Mouse (Mus musculus): Measurements from ENCODE around the gene Zswim8. TPM values are rescaled to one million over a fixed set of nuclear protein-coding genes. Genes with fewer than 3 reads are reported as not detected.

The Zswim8 gene
- total and polyA plus RNA-seq, 3 experiments: 16.5 to 35.5 TPM; not detected in 1

DNA sequence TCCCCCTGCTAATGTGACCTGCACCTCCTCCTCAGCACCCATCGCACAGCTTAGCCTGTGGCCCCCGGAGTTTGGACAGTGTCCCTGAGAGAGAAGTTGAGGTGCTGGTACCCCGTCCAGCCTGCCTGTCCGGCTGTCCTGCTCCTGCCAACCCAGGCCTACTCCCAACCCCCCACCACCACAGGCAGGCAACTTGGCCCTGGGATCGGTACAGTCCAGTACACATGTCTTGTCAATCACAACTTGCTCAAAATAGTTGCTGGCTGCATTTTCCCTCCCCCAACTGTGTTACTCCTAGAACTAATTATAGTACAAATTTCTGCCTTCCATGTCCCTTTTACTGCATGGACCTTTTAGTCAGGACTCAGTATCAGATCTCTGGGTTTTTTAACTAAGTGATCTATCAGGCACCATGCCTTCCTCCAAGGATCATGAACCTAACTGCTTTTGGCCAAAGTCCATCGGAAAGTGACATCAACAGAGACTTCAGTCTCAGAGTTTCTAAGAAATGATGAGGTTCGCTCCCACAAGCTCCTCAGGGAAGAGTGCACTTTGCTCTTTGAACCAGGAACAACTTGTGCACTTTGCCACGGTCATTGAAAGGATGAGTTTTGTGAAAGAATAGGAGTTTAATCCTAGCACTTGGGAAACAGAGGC lies 39.1 kb upstream of the Zswim8 start, which contains the start of gene Synpo2l:
TSS of gene Synpo2l (minus strand) at position 201 of the 657 bp plus-strand sequence.
- Histone ChIP-seq H3K27me3 (ENCODE audit: control insufficient read depth in 1 of 2, insufficient read depth in 2 of 2, low read length in 2 of 2) (peaks cover 0 to 13% of the 10 kb centered on the region in 2 experiments; a peak in 1 of 4 replicates), H3K9me3 (replicated peaks; ENCODE audit: insufficient read depth, low read length) (no peaks in the 10 kb centered on the region), H3K27ac (ENCODE audit: control insufficient read depth, low read depth, low read length) (no peak within 1 kb of the TSS), H3K79me2 (ENCODE audit: control insufficient read depth, insufficient read depth, low read length, poor library complexity) (no peaks in the 10 kb centered on the region; the same call in 1 of the 2 replicates), H3K4me3 (ENCODE audit: control insufficient read depth in 1 of 2, insufficient read depth in 1 of 2, low read depth in 2 of 2, low read length in 2 of 2) (no peak within 1 kb of the TSS), H3K9ac (ENCODE audit: control insufficient read depth, low read depth, low read length, poor library complexity, severe bottlenecking) (no peak within 1 kb of the TSS), H3K36me3 (ENCODE audit: control insufficient read depth in 1 of 2, insufficient read depth in 2 of 2, low read length in 2 of 2) (peaks cover 0 to 3% of the 10 kb centered on the region in 2 experiments; a peak in 2 of 4 replicates), H3K4me1 (ENCODE audit: control insufficient read depth in 1 of 2, insufficient read depth in 2 of 2, low read length in 2 of 2) (peaks cover 1 to 2% of the 10 kb centered on the region in 2 experiments; a peak in 2 of 4 replicates)
- no peak for TF ChIP-seq MYB (IDR thresholded peaks at IDR 0.05; ENCODE audit: low read depth, low read length)
- TF ChIP-seq BHLHE40 (IDR thresholded peaks at IDR 0.05; ENCODE audit: borderline replicate concordance, low read depth, low read length): no peak
- no peak for TF ChIP-seq KAT2A (conservative IDR thresholded peaks at IDR 0.05; ENCODE audit: low read depth, low read length)
- TF ChIP-seq ELF1 (IDR thresholded peaks at IDR 0.05; ENCODE audit: low read depth, low read length): no peak
- TF ChIP-seq MAFK (IDR thresholded peaks at IDR 0.05; ENCODE audit: borderline replicate concordance, low read depth, low read length): no peak
- TF ChIP-seq RCOR1 (IDR thresholded peaks at IDR 0.05; ENCODE audit: low read depth, low read length): no peak
- no peak for TF ChIP-seq USF1 (IDR thresholded peaks at IDR 0.05; ENCODE audit: low read depth, low read length)
- TF ChIP-seq MAX (IDR thresholded peaks at IDR 0.05; ENCODE audit: low read length): no peak
- no peak for TF ChIP-seq ZKSCAN1 (IDR thresholded peaks at IDR 0.05; ENCODE audit: low read depth, low read length)
- no peak for TF ChIP-seq CTCF (IDR thresholded peaks at IDR 0.05 in 2 of 3, conservative IDR thresholded peaks at IDR 0.05 in 1 of 3; ENCODE audit: control insufficient read depth in 1 of 3, insufficient read depth in 1 of 3, low read depth in 2 of 3, low read length in 3 of 3, poor library complexity in 1 of 3, severe bottlenecking in 1 of 3)
- no peak for TF ChIP-seq MYC (IDR thresholded peaks at IDR 0.05; ENCODE audit: low read depth, low read length)
- no peak for TF ChIP-seq GATA1 (IDR thresholded peaks at IDR 0.05; ENCODE audit: low read depth, low read length)
- no peak for TF ChIP-seq TCF12 (IDR thresholded peaks at IDR 0.05; ENCODE audit: low read depth, low read length)
- no peak for TF ChIP-seq NELFE (IDR thresholded peaks at IDR 0.05; ENCODE audit: low read depth, low read length)
- no peak for TF ChIP-seq MAZ (IDR thresholded peaks at IDR 0.05; ENCODE audit: low read depth, low read length)
- TF ChIP-seq GABPA (IDR thresholded peaks at IDR 0.05; ENCODE audit: low read depth, low read length): no peak
- DNase-seq (ENCODE audit: low read depth, low spot score): no peak

DNA sequence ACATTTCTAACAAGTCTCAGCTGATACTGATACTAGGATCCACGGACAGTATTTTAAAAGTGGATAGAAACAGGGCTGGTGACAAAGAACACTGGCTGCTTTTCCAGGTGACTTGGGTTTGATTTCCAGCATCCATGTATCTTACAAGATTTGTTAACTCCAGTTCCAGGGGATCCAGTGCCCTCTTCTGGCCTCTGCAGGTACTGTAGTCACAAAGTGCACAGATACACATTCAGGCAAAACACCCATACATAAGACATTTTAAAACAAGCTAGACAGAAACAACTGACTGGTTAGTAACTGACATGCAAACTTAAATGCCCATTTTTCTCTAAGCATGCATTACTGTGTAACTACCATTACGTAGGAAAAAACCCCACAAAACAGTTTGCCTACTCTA lies 34.4 kb upstream of the Zswim8 start:
- DNase-seq (ENCODE audit: low read depth, low spot score): peak; percentile 88
- peak overlapping the region; percentile 59 for H3K27ac ChIP-seq (ENCODE audit: control insufficient read depth, low read depth, low read length)
- H3K4me1 ChIP-seq (ENCODE audit: control insufficient read depth in 1 of 2, insufficient read depth in 2 of 2, low read length in 2 of 2): peaks cover 8 to 11% of the 10 kb centered on the region in 2 experiments
- peaks cover 17% of the 10 kb centered on the region for H3K79me2 ChIP-seq (ENCODE audit: control insufficient read depth, insufficient read depth, low read length, poor library complexity)
- peak overlapping the region in 1 of 2 experiments; percentile 54; a peak in 1 of 4 replicates for H3K4me3 ChIP-seq (ENCODE audit: control insufficient read depth in 1 of 2, insufficient read depth in 1 of 2, low read depth in 2 of 2, low read length in 2 of 2)
- H3K27me3 ChIP-seq (ENCODE audit: control insufficient read depth in 1 of 2, insufficient read depth in 2 of 2, low read length in 2 of 2): no peaks in the 10 kb centered on the region
- H3K9me3 ChIP-seq (replicated peaks; ENCODE audit: insufficient read depth, low read length): no peaks in the 10 kb centered on the region
- peak overlapping the region; percentile 77 for H3K9ac ChIP-seq (ENCODE audit: control insufficient read depth, low read depth, low read length, poor library complexity, severe bottlenecking)
- H3K36me3 ChIP-seq (ENCODE audit: control insufficient read depth in 1 of 2, insufficient read depth in 2 of 2, low read length in 2 of 2): peaks cover 12 to 19% of the 10 kb centered on the region in 2 experiments
- no peak for TF ChIP-seq TCF12 (IDR thresholded peaks at IDR 0.05; ENCODE audit: low read depth, low read length)
- 0 out of 2 replicates have a peak, but pooled peaks have one; percentile 19 for TF ChIP-seq MYB (IDR thresholded peaks at IDR 0.05; ENCODE audit: low read depth, low read length)
- peak; percentile 57 to 75 (median 74) for TF ChIP-seq CTCF (IDR thresholded peaks at IDR 0.05 in 2 of 3, conservative IDR thresholded peaks at IDR 0.05 in 1 of 3; ENCODE audit: control insufficient read depth in 1 of 3, insufficient read depth in 1 of 3, low read depth in 2 of 3, low read length in 3 of 3, poor library complexity in 1 of 3, severe bottlenecking in 1 of 3)
- 0 out of 2 replicates have a peak, but pooled peaks have one; percentile 12 for TF ChIP-seq ELF1 (IDR thresholded peaks at IDR 0.05; ENCODE audit: low read depth, low read length)
- TF ChIP-seq HCFC1 (IDR thresholded peaks at IDR 0.05; ENCODE audit: low read depth, low read length): 0 out of 2 replicates have a peak, but pooled peaks have one; percentile 35
- no peak for TF ChIP-seq UBTF (IDR thresholded peaks at IDR 0.05; ENCODE audit: borderline replicate concordance, insufficient read depth, low read depth, low read length)
- TF ChIP-seq SIN3A (IDR thresholded peaks at IDR 0.05; ENCODE audit: low read length): peak; percentile 46; the same call in 1 of the 2 replicates
- TF ChIP-seq POLR2A (IDR thresholded peaks at IDR 0.05; ENCODE audit: control insufficient read depth in 1 of 2, insufficient read depth in 1 of 2, low read depth in 1 of 2, low read length in 2 of 2, poor library complexity in 1 of 2): no peak
- TF ChIP-seq NELFE (IDR thresholded peaks at IDR 0.05; ENCODE audit: low read depth, low read length): no peak
- TF ChIP-seq MEF2A (IDR thresholded peaks at IDR 0.05; ENCODE audit: extremely low read depth, insufficient replicate concordance, low read depth, low read length, poor library complexity, severe bottlenecking): no peak
- TF ChIP-seq GATA1 (IDR thresholded peaks at IDR 0.05; ENCODE audit: low read depth, low read length): no peak
- TF ChIP-seq GABPA (IDR thresholded peaks at IDR 0.05; ENCODE audit: low read depth, low read length): no peak
- peak; percentile 71; the same call in 1 of the 2 replicates for TF ChIP-seq MYC (IDR thresholded peaks at IDR 0.05; ENCODE audit: low read depth, low read length)
- no peak for TF ChIP-seq TAL1 (IDR thresholded peaks at IDR 0.05; ENCODE audit: low read length)
- no peak for TF ChIP-seq NRF1 (IDR thresholded peaks at IDR 0.05; ENCODE audit: insufficient read depth, low read depth, low read length, poor library complexity, severe bottlenecking)
- TF ChIP-seq SMC3 (IDR thresholded peaks at IDR 0.05; ENCODE audit: low read depth, low read length): peak; percentile 70
- no peak for TF ChIP-seq POLR2AphosphoS5 (IDR thresholded peaks at IDR 0.05; ENCODE audit: borderline replicate concordance, low read depth, low read length)
- no peak; the same call in 1 of the 2 replicates for TF ChIP-seq MAX (IDR thresholded peaks at IDR 0.05; ENCODE audit: low read length)
- TF ChIP-seq KAT2A (conservative IDR thresholded peaks at IDR 0.05; ENCODE audit: low read depth, low read length): no peak
- no peak for TF ChIP-seq CHD2 (IDR thresholded peaks at IDR 0.05; ENCODE audit: low read length)
- TF ChIP-seq ZKSCAN1 (IDR thresholded peaks at IDR 0.05; ENCODE audit: low read depth, low read length): no peak

Data from MEL (cell line).